Mouse (Mus musculus) spleen, adult 2 months (tissue): Measurements from ENCODE around the gene Cds1.

ENCODE experiments used
- CTCF ChIP-seq: fragments of 200-500 bp; IDR thresholded peaks from 2 replicates; pipeline ENCODE4 v1.5.1; 2011; ENCODE audit warnings: mild to moderate bottlenecking, inconsistent platforms; ENCODE audit not compliant: insufficient read depth, insufficient read length, insufficient replicate concordance; ENCODE audit errors: extremely low read depth
- POLR2A ChIP-seq: fragments of 200-500 bp; IDR thresholded peaks from 2 replicates; pipeline ENCODE4 v1.6.1; 2011; ENCODE audit warnings: low read depth, low read length, inconsistent platforms

DNA sequence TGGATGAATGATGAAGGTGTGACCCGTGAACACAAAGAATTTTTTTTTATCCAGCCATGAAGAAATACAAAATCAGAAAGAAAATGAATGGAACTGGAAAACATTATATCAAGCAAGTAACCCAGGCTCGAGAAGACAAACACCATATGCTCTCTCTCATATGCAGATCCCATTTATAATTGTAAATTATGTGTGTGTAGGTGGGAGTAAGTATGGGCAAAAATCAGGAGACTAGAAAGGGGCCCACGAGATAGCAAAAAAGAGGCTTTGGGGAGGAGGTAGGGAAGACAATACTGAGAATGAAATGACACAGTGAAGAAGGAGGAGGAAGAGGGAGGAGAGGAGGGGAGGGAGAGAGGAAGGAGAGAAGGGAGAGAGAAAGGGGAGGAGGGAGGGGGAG lies 27.6 kb upstream of the Cds1 start:
- TF ChIP-seq POLR2A (no peak), CTCF (no peak)
